Mouse (Mus musculus) ES-E14 (cell line): ENCODE results near the gene Card9.

Source experiments
- CHD2 ChIP-seq: IDR thresholded peaks from 2 replicates; pipeline ENCODE4 v1.6.1; 2014; ENCODE audit warnings: mild to moderate bottlenecking, low read depth, low read length, inconsistent platforms
- MAFK ChIP-seq: IDR thresholded peaks from 2 replicates; pipeline ENCODE4 v1.6.1; 2014; ENCODE audit warnings: mild to moderate bottlenecking, low read depth, low read length, inconsistent platforms; ENCODE audit not compliant: insufficient read depth
- ZNF384 ChIP-seq: IDR thresholded peaks from 2 replicates; pipeline ENCODE4 v1.6.1; 2012; ENCODE audit warnings: low read depth, low read length, inconsistent platforms

DNA sequence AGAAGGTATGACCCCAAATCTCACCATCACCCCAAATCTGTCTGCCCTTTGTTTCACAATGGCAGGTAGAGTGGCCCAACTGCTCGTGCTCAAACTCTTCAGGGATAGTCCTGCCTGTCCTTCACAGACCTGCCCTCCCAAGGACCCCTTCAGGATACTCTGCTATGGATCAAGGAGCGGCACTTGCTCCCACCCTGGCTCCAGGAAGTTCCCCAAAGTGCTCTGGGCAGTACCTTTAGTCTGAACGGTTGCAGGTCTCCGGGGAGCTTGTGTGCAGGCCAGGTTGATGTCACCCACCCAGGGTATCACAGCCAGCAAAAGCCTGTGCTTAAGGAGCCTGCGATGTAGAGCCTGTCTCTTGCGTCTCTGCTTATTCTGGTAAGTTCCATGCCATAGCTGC, 7.2 kb upstream of the Card9 start:
- TF ChIP-seq MAFK (no peak), CHD2 (no peak), ZNF384 (no peak)
